Mouse (Mus musculus): ENCODE measurements around the gene Aqp6.

The Aqp6 gene

GRCm38 (mm10) chr15:99648326-99648725 is 47.1 kb downstream of the Aqp6 start:
- DNase-seq (ENCODE audit: low read depth) = no peak

- DNase-seq (ENCODE audit: low read depth) = no peak
These were observed 48.0 kb downstream of the Aqp6 start for GRCm38 (mm10) chr15:99649067-99649761.

GRCm38 (mm10) chr15:99650304-99650703 is 49.1 kb downstream of the Aqp6 start:
- DNase-seq (ENCODE audit: low read depth) = no peak

- peak; percentile 97 for DNase-seq (ENCODE audit: low read depth)
These were observed 50.1 kb downstream of the Aqp6 start, which contains the start of gene Racgap1 for GRCm38 (mm10) chr15:99651163-99651872. Racgap1 (minus strand) TSS chr15:99651656.

- no peak for DNase-seq (ENCODE audit: low read depth)
These were observed 51.0 kb downstream of the Aqp6 start for GRCm38 (mm10) chr15:99651984-99652872.

- peak; percentile 44 for DNase-seq (ENCODE audit: low read depth)
These were observed 52.1 kb downstream of the Aqp6 start for GRCm38 (mm10) chr15:99653291-99653690.

- DNase-seq (ENCODE audit: low read depth) = no peak
These were observed 52.7 kb downstream of the Aqp6 start for GRCm38 (mm10) chr15:99653876-99654275.
